Mouse (Mus musculus): ENCODE results near the gene Klk1b24.
"Not testable (repeated sequence)": the region's sequence is repeated elsewhere in the genome, so short reads cannot be mapped to it uniquely, and the experiment has no call there.

Klk1b24 gene

DNA sequence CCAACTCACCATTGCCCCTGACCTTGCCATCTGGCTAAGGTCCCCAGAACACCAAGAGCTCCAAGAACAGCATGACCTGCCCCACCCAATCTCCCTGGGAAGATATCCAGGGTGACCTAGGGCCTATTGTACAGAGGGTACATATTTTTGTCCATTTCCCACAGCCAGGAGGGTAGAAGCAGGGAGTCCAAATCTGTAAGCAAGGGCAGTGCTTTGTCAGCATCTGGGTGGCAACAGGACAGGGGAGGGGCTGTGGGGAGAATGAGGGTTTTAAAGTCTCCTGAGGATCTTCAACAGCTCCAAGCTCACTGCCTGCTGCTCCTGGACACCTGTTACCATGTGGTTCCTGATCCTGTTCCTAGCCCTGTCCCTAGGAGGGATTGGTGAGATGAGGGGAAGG, at the start of gene Klk1b24:
TSS of gene Klk1b24 (plus strand) at position 301 of the 400 bp plus-strand sequence.
- DNase-seq (ENCODE audit: low read depth), result not testable (repeated sequence)

- no peak for DNase-seq (ENCODE audit: low read depth)
These were observed 8.6 kb upstream of the Klk1b24 start for GRCm38 (mm10) chr7:44179299-44180045.

GRCm38 (mm10) chr7:44186516-44186915, 1.5 kb upstream of the Klk1b24 start:
- not testable (repeated sequence) for DNase-seq (ENCODE audit: low read depth)

DNA sequence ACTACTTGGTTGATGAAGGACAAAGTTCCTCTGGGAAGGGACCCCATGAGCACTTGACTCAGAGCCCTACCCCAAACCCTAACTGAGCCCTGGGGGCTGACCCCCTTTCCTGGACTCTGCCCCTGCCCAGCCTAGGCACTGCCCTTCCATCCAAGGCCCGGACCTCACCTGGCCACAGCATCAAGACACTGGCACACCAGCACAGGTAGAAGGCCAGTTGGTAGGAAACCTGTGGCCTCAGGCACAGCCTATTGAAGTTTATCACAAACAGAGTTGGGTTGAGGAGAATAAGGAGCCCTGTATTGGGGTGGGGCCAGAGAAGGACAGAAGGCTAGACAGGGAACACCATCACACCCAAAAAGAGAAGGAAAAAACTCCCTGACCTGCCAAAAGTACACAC, 5.4 kb downstream of the Klk1b24 start:
- DNase-seq (ENCODE audit: low read depth), result not testable (repeated sequence)

- no peak for DNase-seq (ENCODE audit: low read depth)
These were observed 9.9 kb downstream of the Klk1b24 start, which contains the start of gene Klk1b3 for GRCm38 (mm10) chr7:44197891-44198290. TSS of gene Klk1b3 (plus strand) at chr7:44198191.

- DNase-seq (ENCODE audit: low read depth), result not testable (repeated sequence)
These were observed 19.1 kb downstream of the Klk1b24 start, which contains the start of gene Klk1b4 for GRCm38 (mm10) chr7:44207135-44207534. TSS of gene Klk1b4 (plus strand) at chr7:44207435.

DNA sequence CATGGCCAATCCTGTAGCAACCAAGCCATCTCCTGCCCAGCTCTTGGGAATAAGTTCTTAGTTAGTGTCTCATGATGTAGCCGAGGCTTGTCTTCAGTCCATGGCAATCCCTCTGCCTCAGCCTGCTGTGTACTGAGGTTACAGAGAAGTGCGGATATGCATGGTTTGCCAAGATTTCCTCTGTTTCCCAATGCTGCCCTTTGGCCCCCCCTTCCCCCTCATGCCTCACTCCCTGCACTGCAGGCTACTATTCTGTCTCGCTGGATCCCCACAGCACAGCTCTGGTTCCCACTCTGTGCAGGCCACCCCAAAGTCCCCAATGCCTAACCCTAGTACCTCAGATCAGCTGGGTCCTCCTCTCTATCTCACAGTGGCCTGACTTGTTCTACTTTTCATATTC, 20.3 kb downstream of the Klk1b24 start:
- no peak for DNase-seq (ENCODE audit: low read depth)

DNA sequence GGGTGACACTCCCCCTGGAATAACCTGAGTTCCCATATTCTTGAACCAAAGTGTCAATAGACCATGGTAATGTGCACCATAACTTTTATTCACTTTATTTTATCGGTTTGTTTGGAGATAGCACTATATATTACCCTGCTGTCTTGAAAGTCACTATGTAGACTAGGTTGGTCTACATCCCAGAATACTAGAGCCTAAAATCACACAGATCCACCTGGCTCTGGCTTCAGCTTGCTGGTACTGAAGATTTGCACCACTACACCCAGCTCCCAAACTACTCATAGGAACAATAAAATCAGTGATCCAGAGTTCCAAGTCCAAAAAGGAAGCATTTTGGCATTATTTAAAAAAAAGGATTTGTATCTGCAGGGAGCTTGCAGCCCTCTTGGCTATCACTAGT, 27.6 kb downstream of the Klk1b24 start, which contains the start of gene Klk1b5:
TSS of gene Klk1b5 (plus strand) at position 301 of the 400 bp plus-strand sequence.
- DNase-seq (ENCODE audit: low read depth), result no peak

DNA sequence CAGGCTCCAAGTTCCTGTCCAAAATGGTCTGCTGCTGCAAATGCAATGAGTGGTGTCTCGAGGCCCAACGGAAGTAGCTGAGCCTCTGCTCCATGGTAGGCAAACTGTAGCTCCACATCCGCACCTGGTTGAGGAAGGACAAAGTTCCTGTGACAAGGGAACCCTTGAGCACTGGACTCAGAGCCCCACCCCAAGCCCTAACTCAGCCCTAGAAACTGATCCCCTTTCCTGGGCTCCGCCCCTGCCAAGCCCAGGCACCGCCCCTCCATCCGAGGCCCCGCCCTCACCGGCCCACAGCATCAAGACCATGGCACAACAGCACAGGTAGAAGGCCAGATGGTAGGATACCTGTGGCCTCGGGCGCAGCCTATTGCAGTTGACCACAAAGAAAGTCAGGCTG, 33.6 kb downstream of the Klk1b24 start:
- DNase-seq (ENCODE audit: low read depth), result not testable (repeated sequence)

DNA sequence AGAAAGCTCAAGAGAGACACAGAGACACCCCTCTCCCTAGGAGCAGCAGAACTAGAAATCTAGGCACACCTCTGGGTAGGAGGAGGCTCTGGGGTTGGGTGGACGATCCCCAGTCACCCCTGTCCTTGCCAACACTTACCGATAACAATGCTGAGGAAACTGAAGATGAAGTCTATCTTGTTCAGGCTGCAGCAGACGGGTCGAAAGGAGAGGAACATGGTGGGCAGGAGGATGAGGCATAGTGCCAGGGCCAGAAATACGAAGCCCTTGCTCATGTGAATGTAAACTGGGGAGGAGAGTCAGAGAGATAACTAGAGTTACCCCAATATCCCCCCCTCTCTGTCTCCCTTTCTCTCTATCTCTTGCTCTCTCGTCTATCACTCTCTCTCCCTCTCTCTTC, 34.3 kb downstream of the Klk1b24 start:
- not testable (repeated sequence) for DNase-seq (ENCODE audit: low read depth)

GRCm38 (mm10) chr7:44225076-44225475, 37.0 kb downstream of the Klk1b24 start, which contains the start of gene Klk1:
TSS of gene Klk1 (plus strand) at chr7:44225360.
- no peak for DNase-seq (ENCODE audit: low read depth)

- DNase-seq (ENCODE audit: low read depth), result no peak
These were observed 47.9 kb downstream of the Klk1b24 start, which contains the start of gene Gm36864 for GRCm38 (mm10) chr7:44235909-44236308. TSS of gene Gm36864 (plus strand) at chr7:44236177.

GRCm38 (mm10) chr7:44239913-44240312, 51.9 kb downstream of the Klk1b24 start:
- no peak for DNase-seq (ENCODE audit: low read depth)

- no peak for DNase-seq (ENCODE audit: low read depth)
These were observed 52.7 kb downstream of the Klk1b24 start for GRCm38 (mm10) chr7:44240712-44241111.

- no peak for DNase-seq (ENCODE audit: low read depth)
These were observed 53.1 kb downstream of the Klk1b24 start for GRCm38 (mm10) chr7:44241163-44241562.
